ENCODE assay signal across 19 mouse cellular contexts in genomic region chr9:39577050-39577449, GRCm38 (mm10). TPM values are rescaled to one million over a fixed set of nuclear protein-coding genes. Genes with fewer than 3 reads are reported as not detected.
"Had no signal": no experiment of that assay in that cellular context is flagged by ENCODE, and none has a peak within 500 bp of the region (broad histone marks: within the 10 kb centered on the region; RNA-seq: fewer than 3 reads in every experiment).

No protein-coding gene starts in this region.

- H3K4me2 ChIP-seq: liver, embryonic 11.5 days; liver, embryonic 15.5 days; midbrain, embryonic 13.5 days had no signal

- H3K9me3 ChIP-seq: limb, embryonic 10.5 days; liver, embryonic 15.5 days; midbrain, embryonic 13.5 days had no signal

- H3K4me1 ChIP-seq: limb, embryonic 10.5 days; liver, embryonic 15.5 days; midbrain, embryonic 13.5 days had no signal

- H3K9ac ChIP-seq: liver, embryonic 15.5 days; midbrain, embryonic 13.5 days had no signal

- H3K36me3 ChIP-seq: limb, embryonic 10.5 days; liver, embryonic 15.5 days; midbrain, embryonic 13.5 days had no signal

- H3K27ac ChIP-seq: left cerebral cortex, adult 2 months; limb, embryonic 10.5 days; liver, embryonic 15.5 days; midbrain, embryonic 13.5 days; stomach, postnatal 0 days had no signal

- ATAC-seq: lung, postnatal 0 days; midbrain, embryonic 13.5 days had no signal

- DNase-seq: kidney, postnatal 14 days; lung, adult 2 months; lung, postnatal 36 days; right cerebral cortex, adult 18-20 months; right cerebral cortex, postnatal 25 days; thymus, postnatal 14 days had no signal

- H3K27me3 ChIP-seq: liver, embryonic 15.5 days; midbrain, embryonic 13.5 days had no signal

- H3K4me3 ChIP-seq: left cerebral cortex, adult 2 months; limb, embryonic 10.5 days; liver, embryonic 15.5 days; midbrain, embryonic 13.5 days had no signal

RNA-seq across cellular contexts. Expression of gene Olfr959, which starts 1.7 kb away (rescaled TPM):
- total RNA-seq: layer of hippocampus, postnatal 25 days; left cerebral cortex, adult 2 months; left cerebral cortex, postnatal 14 days; megakaryocyte progenitor cell, adult 5-6 weeks had no signal
- polyA plus RNA-seq: limb, embryonic 10.5 days; limb, embryonic 14.5 days; liver, embryonic 11.5 days; liver, embryonic 15.5 days; lung, adult 2 months; lung, postnatal 0 days; midbrain, embryonic 13.5 days; neural tube, embryonic 14.5 days; stomach, postnatal 0 days had no signal

RNA-seq across cellular contexts. Expression of gene Olfr958, which starts 23.2 kb away (rescaled TPM):
- total RNA-seq: layer of hippocampus, postnatal 25 days; left cerebral cortex, adult 2 months; left cerebral cortex, postnatal 14 days; megakaryocyte progenitor cell, adult 5-6 weeks; midbrain, postnatal 0 days had no signal
- polyA plus RNA-seq: limb, embryonic 10.5 days; limb, embryonic 14.5 days; liver, embryonic 11.5 days; liver, embryonic 15.5 days; lung, adult 2 months; lung, postnatal 0 days; midbrain, embryonic 13.5 days; midbrain, postnatal 0 days; neural tube, embryonic 14.5 days; stomach, postnatal 0 days had no signal

RNA-seq across cellular contexts. Expression of gene AW551984, which starts 27.2 kb away (rescaled TPM):
- total RNA-seq: megakaryocyte progenitor cell, adult 5-6 weeks had no signal

RNA-seq across cellular contexts. Expression of gene Olfr148, which starts 33.4 kb away (rescaled TPM):
- total RNA-seq: layer of hippocampus, postnatal 25 days; left cerebral cortex, adult 2 months; left cerebral cortex, postnatal 14 days; megakaryocyte progenitor cell, adult 5-6 weeks; midbrain, postnatal 0 days had no signal
- polyA plus RNA-seq: limb, embryonic 10.5 days; limb, embryonic 14.5 days; liver, embryonic 11.5 days; liver, embryonic 15.5 days; lung, adult 2 months; lung, postnatal 0 days; midbrain, embryonic 13.5 days; midbrain, postnatal 0 days; neural tube, embryonic 14.5 days; stomach, postnatal 0 days had no signal

RNA-seq across cellular contexts. Expression of gene Olfr960, which starts 44.1 kb away (rescaled TPM):
- total RNA-seq: layer of hippocampus, postnatal 25 days; left cerebral cortex, adult 2 months; left cerebral cortex, postnatal 14 days; megakaryocyte progenitor cell, adult 5-6 weeks; midbrain, postnatal 0 days had no signal
- polyA plus RNA-seq: limb, embryonic 10.5 days; limb, embryonic 14.5 days; liver, embryonic 11.5 days; liver, embryonic 15.5 days; lung, adult 2 months; lung, postnatal 0 days; midbrain, embryonic 13.5 days; midbrain, postnatal 0 days; neural tube, embryonic 14.5 days; stomach, postnatal 0 days had no signal
